Mouse (Mus musculus): Measurements from ENCODE around the gene Ccdc142.

Gene Ccdc142

DNA sequence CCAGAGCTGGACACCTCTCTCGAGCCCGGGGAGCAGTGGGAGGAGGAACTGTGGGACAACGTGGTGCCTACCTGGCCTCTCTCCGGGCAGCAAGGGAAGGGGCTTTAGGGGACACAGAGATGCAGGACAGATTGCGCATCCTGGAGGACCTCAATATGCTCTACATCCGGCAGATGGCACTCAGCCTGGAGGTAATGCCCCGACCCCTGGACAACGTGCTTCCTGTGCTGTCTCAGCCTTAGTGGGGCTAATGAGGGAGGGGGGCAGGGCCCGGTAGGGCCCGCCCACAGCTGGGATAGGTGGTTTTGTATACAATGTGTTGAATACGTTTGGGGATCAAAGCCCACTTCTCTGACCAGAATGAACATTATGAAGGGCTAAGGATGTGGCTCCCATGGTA lies 36.7 kb downstream of the Ccdc142 start:
- in situ Hi-C loops (cut with MseI, MboI) = no loop called here

DNA sequence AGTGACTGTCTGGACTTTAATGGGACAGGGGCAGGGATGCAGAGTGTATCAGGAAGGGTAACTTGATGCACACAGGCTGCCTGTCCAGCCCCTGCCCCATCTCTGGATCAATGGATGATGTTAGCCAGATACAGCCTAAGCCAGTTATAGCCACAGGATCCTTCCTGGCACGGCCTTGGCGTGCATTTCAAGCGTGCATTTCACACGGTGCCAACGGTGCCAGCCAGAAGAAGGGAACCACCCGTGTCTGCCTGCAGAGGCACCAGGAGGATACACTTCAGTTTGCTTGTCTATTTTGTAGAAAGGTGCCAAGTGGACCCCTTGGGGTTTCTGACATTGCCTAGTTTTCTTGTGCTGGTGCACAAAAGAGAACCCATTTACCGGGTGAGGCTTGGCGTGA lies 38.6 kb downstream of the Ccdc142 start:
- in situ Hi-C loops (cut with MseI, MboI) = no loop called here

DNA sequence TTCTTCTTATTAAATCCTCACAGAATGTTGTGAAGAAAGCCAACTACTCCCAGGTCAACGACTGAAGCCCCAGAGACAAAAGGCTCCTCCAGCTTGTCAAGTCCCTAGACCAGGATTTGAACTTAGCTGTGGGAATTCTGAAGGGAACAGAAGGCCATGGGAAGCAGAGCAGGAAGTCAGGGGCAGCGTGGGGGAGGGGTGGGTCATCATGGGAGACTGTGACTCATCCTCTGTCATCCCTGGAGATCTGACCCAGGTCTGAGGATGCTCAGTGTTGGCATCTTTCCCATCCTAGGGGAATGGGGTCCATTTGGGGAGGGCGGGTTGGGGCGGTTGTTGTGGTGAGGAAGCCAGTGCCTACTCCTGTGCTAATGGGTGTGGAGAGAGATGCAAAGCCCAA lies 40.2 kb downstream of the Ccdc142 start:
- in situ Hi-C loops (cut with MseI, MboI) = no loop called here

DNA sequence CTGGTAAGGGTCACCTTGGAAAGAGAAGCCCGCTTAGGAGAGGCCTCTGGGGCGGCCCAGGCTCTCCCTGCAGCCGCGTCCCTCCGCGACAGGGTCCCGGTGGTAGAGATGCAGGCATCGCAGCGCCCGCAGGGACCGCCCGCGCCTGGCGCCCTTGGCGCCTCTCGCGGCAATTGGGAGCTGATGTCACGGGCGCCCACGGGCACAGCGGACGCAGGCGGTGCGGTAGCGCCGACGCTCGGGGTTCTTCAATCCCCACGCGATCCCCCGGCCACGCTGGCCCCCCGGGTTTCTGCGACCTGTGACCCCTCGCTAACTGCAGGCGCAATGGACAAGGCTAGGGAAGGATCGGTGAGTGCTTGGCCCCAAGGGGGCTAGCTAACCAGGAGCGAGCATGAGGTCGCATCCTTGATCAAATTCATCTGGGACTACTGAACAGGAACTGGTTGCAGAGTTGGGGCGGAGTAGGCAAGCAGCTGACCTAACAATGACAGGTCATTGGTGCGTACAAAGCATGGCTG lies 40.9 kb downstream of the Ccdc142 start:
- in situ Hi-C loops (cut with MseI, MboI) = no loop called here

- in situ Hi-C loops (cut with MseI, MboI) = no loop called here
Observed at GRCm38 (mm10) chr6:83142886-83143285, 41.5 kb downstream of the Ccdc142 start.

GRCm38 (mm10) chr6:83145209-83145608 lies 43.8 kb downstream of the Ccdc142 start:
- in situ Hi-C loops (cut with MseI, MboI) = no loop called here

- in situ Hi-C loops (cut with MseI, MboI) = no loop called here
Observed at GRCm38 (mm10) chr6:83145805-83146204, 44.4 kb downstream of the Ccdc142 start.

- in situ Hi-C loops (cut with MseI, MboI) = no loop called here
Observed at GRCm38 (mm10) chr6:83147280-83147679, 45.9 kb downstream of the Ccdc142 start.

GRCm38 (mm10) chr6:83151721-83152120 lies 50.3 kb downstream of the Ccdc142 start:
- in situ Hi-C loops (cut with MseI, MboI) = no loop called here

GRCm38 (mm10) chr6:83153038-83153437 lies 51.6 kb downstream of the Ccdc142 start:
- in situ Hi-C loops (cut with MseI, MboI) = no loop called here

GRCm38 (mm10) chr6:83153485-83153884 lies 52.1 kb downstream of the Ccdc142 start:
- in situ Hi-C loops (cut with MseI, MboI) = no loop called here

DNA sequence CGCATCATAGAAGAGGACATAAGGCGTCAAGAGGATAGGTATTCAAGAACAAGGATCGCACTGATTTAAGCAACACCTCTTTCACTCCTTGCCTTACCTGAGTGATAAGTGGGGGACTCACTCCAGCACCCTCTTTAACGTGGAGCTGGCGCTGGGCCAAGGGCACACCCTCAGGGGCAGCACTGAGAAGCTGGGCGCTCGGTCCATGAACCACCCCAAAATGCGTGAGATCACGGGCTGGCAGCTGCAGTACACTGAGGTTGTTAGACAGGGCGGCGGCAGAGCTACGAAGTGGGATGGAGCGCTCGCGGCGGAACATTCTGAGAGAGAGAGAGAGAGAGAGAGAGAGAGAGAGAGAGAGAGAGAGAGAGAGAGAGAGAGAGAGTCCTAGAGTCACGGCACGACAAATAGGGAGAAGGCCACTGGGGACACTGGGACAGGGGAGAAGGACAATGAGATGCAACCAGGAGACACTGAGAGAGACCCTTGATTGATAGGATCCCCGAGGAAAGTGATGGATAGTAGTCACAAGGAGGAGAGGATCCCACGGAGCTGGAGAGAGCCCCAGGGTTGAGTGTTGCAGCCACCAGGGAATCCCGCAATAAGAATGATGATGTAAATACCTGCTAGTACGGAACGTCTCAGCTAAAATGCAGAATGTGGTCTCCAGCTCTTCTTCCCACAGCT lies 54.3 kb downstream of the Ccdc142 start:
- in situ Hi-C loops (cut with MseI, MboI) = no loop called here

DNA sequence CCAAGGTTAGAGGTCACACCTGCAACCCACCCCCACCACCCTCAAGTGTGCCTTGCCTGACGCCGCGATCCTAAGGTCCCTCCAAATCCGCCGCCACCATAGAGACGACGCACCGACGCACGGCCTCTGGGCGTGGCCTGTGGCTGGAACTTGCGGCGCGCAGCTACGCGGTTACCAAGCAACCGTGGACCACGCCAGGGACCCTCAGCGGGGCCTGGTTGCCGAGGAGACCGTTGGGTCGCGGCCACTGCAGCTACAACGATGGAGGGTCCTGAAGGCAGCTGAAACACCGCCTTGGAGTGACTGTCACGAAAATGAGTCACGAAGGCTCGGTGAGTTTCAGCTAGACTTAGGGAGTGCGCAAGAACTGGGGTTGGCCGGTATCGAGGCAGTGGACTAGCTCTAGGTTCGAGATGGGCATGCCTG lies 54.9 kb downstream of the Ccdc142 start, which contains the start of the genes Wdr54 and 1700003E16Rik:
Gene Wdr54 (minus strand): TSS at position 139 of the 426 bp plus-strand sequence.
Gene 1700003E16Rik (plus strand): TSS at position 146 of the 426 bp plus-strand sequence.
- in situ Hi-C loops (cut with MseI, MboI) = no loop called here

Data from mouse trophoblast stem cell (cell line).